Mouse (Mus musculus) bone marrow macrophage, adult 2 months (primary cell): ENCODE results near the gene Tmem135.

Experiments used
- CTCF ChIP-seq: IDR thresholded peaks from 2 replicates; pipeline ENCODE4 v1.5.1; 2012; ENCODE audit warnings: low read depth, mild to moderate bottlenecking, low read length, moderate library complexity
- POLR2A ChIP-seq: IDR thresholded peaks from 2 replicates; pipeline ENCODE4 v1.6.1; 2012; ENCODE audit warnings: mild to moderate bottlenecking, low read depth, low read length, borderline replicate concordance

GRCm38 (mm10) chr7:89239592-89239991 is 164.4 kb downstream of the Tmem135 start:
- TF ChIP-seq CTCF (no peak), POLR2A (no peak)
